Mouse (Mus musculus): ENCODE measurements at regions not wholly inside any gene's neighbourhood (a gene's known extent, or its start where the extent isn't known, plus 50 kb on each side); places are given as distances from the start of the nearest gene placed in this dataset.

- TF ChIP-seq EP300 (IDR thresholded peaks at IDR 0.05), result no peak
- TF ChIP-seq CTCF (IDR thresholded peaks at IDR 0.05), result no peak
These were observed 192.3 kb downstream of the Parm1 start for GRCm38 (mm10) chr5:91709494-91710286.

All from lung, postnatal 0 days (tissue).